Mouse (Mus musculus) left cerebral cortex, postnatal 36 days (tissue): ENCODE data around the gene Pcid2. TPM values are rescaled to one million over a fixed set of nuclear protein-coding genes. Genes with fewer than 3 reads are reported as not detected.
"Not testable (repeated sequence)": the region's sequence is repeated elsewhere in the genome, so short reads cannot be mapped to it uniquely, and the experiment has no call there.

ENCODE experiments used
- DNase-seq, 2 experiments: peaks; one replicate each; pipeline ENCODE4 v3.0.0; 2021 to 2022; ENCODE audit warnings: low spot score in 2 of 2, mixed read lengths in 1 of 2
- intact Hi-C: fragments of 180-260 bp; cut with DNase I; formaldehyde crosslinking; loops from one replicate; pipeline ENCODE4 v1.15.1; 2025
- total RNA-seq, 2 experiments: library from RNA; stranded (reverse); gene quantifications; 2 replicates each; pipeline ENCODE4 v1.2.3; 2021

The Pcid2 gene
- total RNA-seq, 2 experiments from 2014 or later = 27.7 to 28.7 TPM

GRCm38 (mm10) chr8:13105908-13106551 lies 771 bp upstream of the Pcid2 start:
- intact Hi-C loops = loop anchor here (2.0 kb wide), 1 partner anchor 121 kb away; no protein-coding TSS in a partner anchor
- peak in 1 of 2 experiments; percentile 37 for DNase-seq

DNA sequence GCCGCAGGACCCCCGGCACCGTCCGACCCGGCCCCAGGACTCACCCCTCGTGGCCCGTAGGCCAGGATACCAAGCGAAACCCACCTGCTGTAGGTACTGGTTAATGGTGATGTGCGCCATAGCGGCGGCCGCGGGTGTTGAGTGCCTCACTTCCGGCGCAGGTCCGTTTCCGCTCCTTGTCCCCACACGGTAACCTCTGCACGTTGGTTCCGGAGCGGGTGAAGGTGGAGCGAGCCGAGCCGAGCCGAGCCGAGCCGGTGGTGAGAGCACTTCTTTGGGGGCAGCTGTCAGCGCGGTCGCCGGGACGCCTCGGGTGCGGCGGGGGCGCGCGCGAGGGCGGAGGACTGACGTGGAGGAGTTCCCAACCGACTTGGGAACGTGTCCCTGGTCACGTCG lies 570 bp downstream of the Pcid2 start:
- DNase-seq = peak; percentile 92 to 93
- intact Hi-C loops = loop anchor here (2.0 kb wide), 1 partner anchor 120 kb away; no protein-coding TSS in a partner anchor

- no peak for DNase-seq
- intact Hi-C loops = loop anchor here (5.0 kb wide), 1 partner anchor 60 kb away; no protein-coding TSS in a partner anchor
Observed at GRCm38 (mm10) chr8:13077542-13077941, 27.7 kb downstream of the Pcid2 start.

DNA sequence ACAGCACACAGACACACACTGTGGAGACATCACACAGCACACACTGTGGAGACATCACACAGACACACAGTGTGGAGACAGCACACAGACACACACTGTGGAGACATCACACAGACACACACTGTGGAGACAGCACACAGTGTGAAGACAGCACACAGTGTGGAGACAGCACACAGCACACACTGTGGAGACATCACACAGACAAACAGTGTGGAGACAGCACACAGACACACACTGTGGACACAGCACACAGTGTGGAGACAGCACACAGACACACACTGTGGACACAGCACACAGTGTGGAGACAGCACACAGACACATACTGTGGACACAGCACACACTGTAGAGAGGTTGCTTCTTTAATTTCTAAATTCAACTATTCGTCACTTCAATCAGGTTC lies 29.7 kb downstream of the Pcid2 start:
- not testable (repeated sequence) for DNase-seq
- intact Hi-C loops = loop anchor here (5.0 kb wide), 1 partner anchor 58 kb away; no protein-coding TSS in a partner anchor

GRCm38 (mm10) chr8:13075044-13075443 lies 30.2 kb downstream of the Pcid2 start:
- DNase-seq = no peak
- intact Hi-C loops = loop anchor here (5.0 kb wide), 1 partner anchor 58 kb away; no protein-coding TSS in a partner anchor

GRCm38 (mm10) chr8:13073255-13073654 lies 32.0 kb downstream of the Pcid2 start:
- DNase-seq = no peak
- intact Hi-C loops = no loop called here

DNA sequence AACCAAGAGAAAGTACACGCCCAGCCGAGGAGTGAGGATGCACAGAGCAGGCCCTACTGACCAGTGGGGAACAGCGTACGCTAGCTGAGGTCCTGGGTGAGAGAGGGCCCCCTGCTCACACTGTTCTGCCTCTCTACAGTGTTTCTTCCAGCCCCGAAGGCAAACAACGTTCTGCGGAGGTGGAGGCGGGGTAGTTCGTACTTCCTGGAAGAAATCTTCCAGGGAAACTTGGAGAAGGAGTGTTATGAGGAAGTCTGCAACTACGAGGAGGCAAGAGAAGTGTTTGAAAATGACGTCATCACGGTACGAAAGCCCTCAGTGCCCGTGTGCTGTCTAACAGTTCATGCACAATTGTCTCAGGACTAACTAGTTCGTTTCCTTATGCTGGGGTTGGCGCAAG lies 42.1 kb downstream of the Pcid2 start:
- intact Hi-C loops = no loop called here
- no peak for DNase-seq

DNA sequence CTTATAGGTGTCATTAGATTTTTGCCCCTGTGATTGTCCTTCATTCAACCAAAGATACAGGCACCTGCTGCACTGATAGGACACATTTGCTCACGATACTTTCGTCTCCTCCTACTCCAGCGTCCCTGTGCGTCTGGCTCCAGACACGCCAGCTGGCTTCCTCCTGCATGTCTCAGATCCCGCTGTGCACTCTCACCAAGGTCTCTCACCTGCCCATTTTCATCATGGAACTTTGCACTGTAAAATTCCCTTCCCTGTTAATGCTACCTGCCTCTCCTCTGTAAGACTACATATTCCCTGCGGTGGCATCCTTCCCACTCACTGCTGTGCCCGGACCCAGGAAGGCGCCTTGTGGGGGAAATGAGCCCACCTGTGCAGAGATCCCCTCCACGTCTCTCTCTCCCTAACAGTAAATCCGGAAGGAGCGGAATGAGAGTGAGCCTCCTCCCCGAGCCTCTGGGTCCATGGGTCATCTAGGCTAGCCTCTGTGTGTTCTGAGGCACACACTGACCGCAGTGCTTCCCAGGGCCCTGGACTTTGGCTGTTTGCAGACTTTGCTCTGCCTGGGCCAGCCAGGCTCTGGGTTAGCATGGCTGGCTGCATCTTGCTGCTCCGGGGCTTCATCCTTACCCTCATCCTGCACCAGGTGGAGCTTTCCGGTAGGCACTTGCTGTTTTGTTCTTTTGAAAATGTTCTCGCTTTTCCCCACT lies 44.7 kb downstream of the Pcid2 start, which contains the start of gene Proz:
TSS of gene Proz (plus strand) at position 474 of the 710 bp plus-strand sequence.
- intact Hi-C loops = no loop called here
- DNase-seq = no peak

- intact Hi-C loops = no loop called here
- DNase-seq = no peak
Observed at GRCm38 (mm10) chr8:13057351-13057750, 47.9 kb downstream of the Pcid2 start.

DNA sequence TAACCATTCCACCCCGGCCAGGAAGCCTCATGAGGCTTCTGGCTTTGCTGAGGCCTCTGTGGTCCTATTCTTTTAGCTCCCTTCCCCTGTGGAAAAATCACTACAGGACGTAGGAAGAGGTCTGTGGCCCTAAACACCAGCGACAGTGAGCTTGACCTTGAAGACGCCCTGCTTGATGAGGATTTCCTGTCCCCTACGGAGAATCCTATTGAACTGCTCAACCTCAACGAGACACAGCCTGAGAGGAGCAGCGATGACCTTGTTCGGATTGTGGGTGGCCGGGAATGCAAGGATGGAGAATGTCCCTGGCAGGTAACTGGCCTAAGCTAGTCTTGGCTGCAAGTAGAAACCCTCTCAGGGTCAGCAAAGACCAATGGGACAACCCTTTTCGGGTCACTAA lies 54.7 kb downstream of the Pcid2 start:
- DNase-seq = no peak
- intact Hi-C loops = no loop called here

DNA sequence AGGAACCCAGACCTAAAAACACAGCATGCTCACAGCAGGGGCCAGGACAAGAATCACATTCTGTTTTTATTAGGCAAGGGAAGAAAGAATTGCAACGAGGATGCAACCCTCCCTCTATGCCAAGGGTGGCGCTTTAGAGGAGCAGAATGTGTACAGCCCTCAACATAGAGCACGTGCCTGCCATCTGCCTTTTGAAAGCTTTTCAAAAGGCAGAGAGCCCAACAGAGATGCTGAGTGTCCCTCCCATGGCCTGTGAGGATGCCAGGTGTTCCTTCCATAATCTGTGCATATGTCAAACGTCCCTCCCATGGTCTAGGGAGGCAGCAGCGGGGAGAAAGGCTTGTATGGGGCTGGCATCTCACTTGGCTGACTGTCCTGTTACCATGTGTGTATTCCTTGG lies 57.6 kb downstream of the Pcid2 start:
- no peak for DNase-seq
- intact Hi-C loops = no loop called here

DNA sequence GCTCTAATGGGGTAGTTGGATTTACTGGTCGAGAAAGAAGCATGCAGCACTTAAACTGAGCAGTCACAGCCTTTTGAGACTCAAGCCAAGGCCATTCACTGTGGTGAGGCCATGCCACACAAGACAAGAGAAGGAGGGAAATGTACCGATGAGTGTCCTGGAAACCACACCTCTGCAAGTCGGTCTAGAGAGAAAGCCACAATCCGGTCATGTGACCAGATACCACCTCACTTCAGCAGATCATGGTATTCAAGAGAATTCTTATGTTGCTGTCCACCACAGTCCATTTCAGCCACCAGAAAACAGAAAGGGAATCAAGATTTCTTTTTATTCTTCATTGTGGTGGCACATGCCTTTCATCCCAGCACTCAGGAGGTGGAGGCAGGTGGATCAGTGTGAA lies 63.8 kb downstream of the Pcid2 start:
- intact Hi-C loops = no loop called here

DNA sequence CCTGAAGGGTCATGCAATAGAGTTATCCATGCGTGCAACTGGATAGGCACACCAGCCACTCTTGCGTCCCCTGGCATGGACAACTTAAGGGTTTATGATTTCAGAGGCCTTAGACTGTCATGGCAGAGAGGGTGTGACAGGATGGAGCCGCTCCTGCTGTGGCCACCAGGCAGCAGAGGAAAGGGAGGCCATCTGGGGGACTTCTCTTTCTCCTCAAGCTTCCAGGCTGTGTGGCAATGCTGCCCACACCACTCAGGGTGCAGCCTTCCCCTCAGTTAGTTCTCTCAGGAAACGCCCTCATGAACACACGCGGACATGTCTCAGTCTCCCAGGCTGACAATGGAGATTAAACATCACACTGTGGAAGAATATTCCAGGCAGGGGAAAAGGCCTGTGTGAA lies 66.2 kb downstream of the Pcid2 start:
- no peak for DNase-seq
- intact Hi-C loops = no loop called here

More for the DNA sequence above, 63.8 kb downstream of the Pcid2 start:
- DNase-seq = no peak

DNA sequence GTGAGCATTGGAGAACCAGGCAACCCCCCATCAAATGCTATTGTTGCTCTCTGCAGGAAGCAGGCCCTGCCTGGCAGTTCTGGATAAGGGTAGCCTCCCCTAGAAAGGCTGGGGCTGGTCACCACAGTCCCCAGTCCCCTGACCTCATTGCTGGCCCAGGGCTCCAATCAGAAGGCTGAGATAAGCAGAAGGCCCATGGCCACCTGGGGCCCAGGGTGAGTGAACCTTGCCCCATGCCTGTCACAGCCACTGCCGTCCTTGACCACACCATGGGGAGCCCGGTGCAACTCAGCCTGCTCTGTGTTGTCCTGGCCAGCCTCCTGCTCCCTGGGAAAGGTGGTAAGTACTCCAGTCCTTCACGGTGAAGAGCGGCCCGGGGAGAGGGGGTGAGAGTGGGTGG lies 67.7 kb downstream of the Pcid2 start:
- DNase-seq = no peak

GRCm38 (mm10) chr8:13037015-13037414 lies 68.2 kb downstream of the Pcid2 start, which contains the start of gene F10:
Gene F10, plus strand, starts transcription at chr8:13037308.
- no peak for DNase-seq
- intact Hi-C loops = no loop called here

More for the DNA sequence above, 67.7 kb downstream of the Pcid2 start:
- intact Hi-C loops = no loop called here

DNA sequence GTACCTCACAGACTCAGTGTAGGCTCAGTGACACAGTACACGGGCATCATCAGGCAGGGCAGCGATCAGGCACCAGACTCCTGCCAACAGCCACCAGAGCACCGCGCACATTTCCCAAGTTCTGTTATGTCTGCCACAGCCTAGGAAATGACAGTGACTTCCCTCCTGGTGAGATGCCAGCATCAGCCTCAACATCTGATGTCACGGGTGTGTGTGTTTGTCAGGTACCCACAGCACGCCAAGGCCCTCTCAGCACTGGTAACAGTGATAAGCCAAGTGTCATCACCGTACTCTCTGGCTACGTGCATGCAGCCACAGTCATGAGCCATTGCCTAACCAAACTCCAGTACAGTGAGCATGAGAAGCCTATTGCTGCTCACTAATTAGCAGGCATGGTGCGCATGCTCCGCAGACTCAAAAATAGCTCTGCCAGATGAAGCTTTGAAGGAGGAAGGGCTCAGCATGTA lies 68.9 kb downstream of the Pcid2 start:
- intact Hi-C loops = no loop called here
- DNase-seq = peak; percentile 21 to 31

DNA sequence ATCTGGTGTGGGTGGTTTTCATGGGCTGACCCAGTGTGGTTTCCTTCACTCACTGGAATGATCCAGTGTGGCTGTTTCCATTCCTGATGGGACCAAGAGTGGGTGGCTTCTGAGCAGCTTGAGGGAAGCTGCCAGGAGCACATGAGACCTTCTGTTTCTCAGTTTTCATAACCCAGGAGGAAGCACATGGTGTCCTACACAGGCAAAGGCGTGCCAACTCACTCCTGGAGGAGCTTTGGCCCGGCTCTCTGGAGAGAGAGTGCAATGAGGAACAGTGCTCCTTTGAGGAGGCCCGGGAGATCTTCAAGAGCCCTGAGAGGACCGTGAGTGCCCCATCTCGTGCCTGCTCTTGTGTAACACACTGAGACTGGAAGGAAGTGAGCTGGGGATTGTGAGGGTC lies 76.8 kb downstream of the Pcid2 start:
- DNase-seq = peak; percentile 74 to 82
- intact Hi-C loops = no loop called here

- DNase-seq = no peak
- intact Hi-C loops = no loop called here
Observed at GRCm38 (mm10) chr8:13027615-13028014, 77.6 kb downstream of the Pcid2 start.
